In genomic region chr7:19344938-19345471, GRCm38 (mm10) we compare ENCODE assay signal across 8 mouse cellular contexts. TPM values are rescaled to one million over a fixed set of nuclear protein-coding genes. Genes with fewer than 3 reads are reported as not detected.
DNase-seq lines count a peak whose midpoint lies in the region; ATAC-seq and TF ChIP-seq lines count a peak whose summit lies in the region.

No protein-coding gene starts in this region.

- H3K4me1 ChIP-seq in hindbrain, embryonic 15.5 days (replicated peaks): peaks cover 49% of the 10 kb centered on the region

- H3K4me3 ChIP-seq in hindbrain, embryonic 15.5 days: peak overlapping the region; percentile 82

- CTCF ChIA-PET in Patski (lab: Charles Lee): interaction anchor here (1.0 to 4.9 kb wide), 6 partner anchors 14 to 135 kb away, joined by 3 to 57 read pairs (median 7); partner anchors contain the start of genes Cd3eap and Ppp1r13l

- H3K9ac ChIP-seq in hindbrain, embryonic 15.5 days: peak overlapping the region; percentile 77

- H3K36me3 ChIP-seq in hindbrain, embryonic 15.5 days: peaks cover 13% of the 10 kb centered on the region; the same call in 1 of the 2 replicates

- in situ Hi-C loops in Patski (cut with MboI; ENCODE audit: low pct_unique_long_range_greater_than_20kb): loop anchor here (5.0 kb wide), 1 partner anchor 43 kb away; no protein-coding TSS in a partner anchor

- peak overlapping the region; percentile 89 for H3K27ac ChIP-seq in hindbrain, embryonic 15.5 days (replicated peaks)

- ATAC-seq in Patski: peak; percentile 89
- ATAC-seq in hindbrain, embryonic 15.5 days (ENCODE audit: low FRiP score, low read depth): peak; percentile 96

- WGBS in hindbrain, embryonic 15.5 days: 1% methylated on average over 31 of the region's 31 CpGs

- no peak for TF ChIP-seq CTCF in Patski (IDR thresholded peaks at IDR 0.05)

- no peaks in the 10 kb centered on the region for H3K9me3 ChIP-seq in hindbrain, embryonic 15.5 days

- H3K4me2 ChIP-seq in hindbrain, embryonic 15.5 days: peak overlapping the region; percentile 89

- peak; percentile 98 for DNase-seq in Patski (ENCODE audit: low read depth, low spot score)
- DNase-seq in cerebellum, postnatal 14 days: peak; percentile 98
- DNase-seq in frontal cortex, postnatal 25 days (ENCODE audit: low spot score in 2 of 2): peak; percentile 86 to 91
- DNase-seq in left cerebral cortex, adult 11 months (ENCODE audit: low spot score): peak; percentile 95
- peak; percentile 94 to 97 for DNase-seq in lung, postnatal 4 days
- peak; percentile 95 for DNase-seq in retina, postnatal 7 days (ENCODE audit: low read depth, low spot score)
- peak; percentile 82 for DNase-seq in urinary bladder, adult 2 months (ENCODE audit: low spot score)

- POLR2A ChIA-PET in Patski (lab: Charles Lee): interaction anchor here (0.5 to 1.2 kb wide), 3 partner anchors 35 to 55 kb away, joined by 3 to 4 read pairs (median 4); partner anchors contain the start of gene Fosb

- H3K27me3 ChIP-seq in Patski: no peaks in the 10 kb centered on the region
- H3K27me3 ChIP-seq in hindbrain, embryonic 15.5 days: 0 out of 2 replicates have a peak, but pooled peaks cover 14% of the 10 kb centered on the region

RNA-seq across cellular contexts. Expression of gene Ercc1, which starts 0.4 kb away (rescaled TPM):
- 40.9 TPM for polyA plus RNA-seq in Patski (2021)
- polyA plus RNA-seq in hindbrain, embryonic 15.5 days (2015; fragmentation: Nextera tagmentation; extraction: Ambion mirVana): 84.8 and 88.9 TPM in 2 replicates
- 42.3 and 47.5 TPM in 2 replicates for polyA plus RNA-seq in urinary bladder, adult 2 months (2012; rRNA removed)

RNA-seq across cellular contexts. Expression of gene Cd3eap, which starts 14.3 kb away (rescaled TPM):
- polyA plus RNA-seq in Patski (2021): 16.6 TPM
- 21.2 and 22.5 TPM in 2 replicates for polyA plus RNA-seq in hindbrain, embryonic 15.5 days (2015; fragmentation: Nextera tagmentation; extraction: Ambion mirVana)
- 8.9 and 9.8 TPM in 2 replicates for polyA plus RNA-seq in urinary bladder, adult 2 months (2012; rRNA removed)

RNA-seq across cellular contexts. Expression of gene Ppp1r13l, which starts 14.5 kb away (rescaled TPM):
- 11.9 TPM for polyA plus RNA-seq in Patski (2021)
- 2.6 and 3.0 TPM in 2 replicates for polyA plus RNA-seq in hindbrain, embryonic 15.5 days (2015; fragmentation: Nextera tagmentation; extraction: Ambion mirVana)
- polyA plus RNA-seq in urinary bladder, adult 2 months (2012; rRNA removed): 16.5 and 19.6 TPM in 2 replicates

RNA-seq across cellular contexts. Expression of gene Fosb, which starts 35.2 kb away (rescaled TPM):
- 72.9 TPM for polyA plus RNA-seq in Patski (2021)
- 0.08 and 0.14 TPM in 2 replicates for polyA plus RNA-seq in hindbrain, embryonic 15.5 days (2015; fragmentation: Nextera tagmentation; extraction: Ambion mirVana)
- 1.5 and 2.6 TPM in 2 replicates for polyA plus RNA-seq in urinary bladder, adult 2 months (2012; rRNA removed)

RNA-seq across cellular contexts. Expression of gene Ercc2, which starts 36.8 kb away (rescaled TPM):
- polyA plus RNA-seq in Patski (2021): 26.2 TPM
- polyA plus RNA-seq in hindbrain, embryonic 15.5 days (2015; fragmentation: Nextera tagmentation; extraction: Ambion mirVana): 23.8 and 24.4 TPM in 2 replicates
- 23.8 and 24.5 TPM in 2 replicates for polyA plus RNA-seq in urinary bladder, adult 2 months (2012; rRNA removed)

Comparison
In these comparisons a context has a peak if more than half of its experiments do, and no peak if none do; other contexts are left out.
1. Peak in every context shown above with its lines: DNase-seq, ATAC-seq, H3K4me3 ChIP-seq and H3K27ac ChIP-seq.